Mouse (Mus musculus): ENCODE measurements around the gene Mpi.
A peak's percentile ranks its signal among the peaks of the same experiment; 100 is the strongest.

Mpi gene

DNA sequence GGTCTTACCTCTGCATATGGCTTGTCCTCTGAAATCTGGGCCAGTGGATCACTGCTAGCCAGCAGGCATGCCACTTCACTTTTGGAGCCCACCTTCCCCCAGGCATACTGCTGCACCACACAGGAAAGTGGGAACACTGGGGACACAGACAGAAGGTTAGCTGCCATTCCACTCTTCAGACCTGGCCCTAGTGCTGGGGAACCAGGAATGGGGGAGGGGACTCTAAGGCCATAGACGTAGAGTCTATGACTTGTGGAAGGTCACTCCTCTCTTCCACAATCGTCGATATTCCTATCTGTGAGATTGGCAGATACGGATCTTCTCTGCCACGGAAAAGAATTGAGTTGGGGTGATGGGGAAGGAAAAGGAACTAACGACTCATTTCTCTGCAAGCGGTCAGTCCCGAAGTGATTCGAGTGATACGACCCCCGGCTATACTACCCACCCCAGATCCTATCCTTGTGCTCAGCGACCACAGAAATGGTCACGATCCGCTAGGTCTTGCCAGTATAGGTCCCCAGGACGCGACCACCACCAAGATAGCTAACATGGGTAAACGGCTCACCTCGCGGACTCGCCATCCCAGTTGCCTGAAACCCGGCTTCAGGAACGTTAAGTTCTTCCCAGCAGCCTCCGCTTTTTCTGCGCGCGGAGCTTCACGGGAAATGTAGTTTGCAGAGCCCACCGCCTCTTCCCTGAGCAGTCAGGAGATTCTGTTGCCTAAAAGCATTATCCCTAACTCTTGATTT is at the start of gene Mpi:
Gene Mpi (minus strand): TSS at position 625 of the 749 bp plus-strand sequence.
- DNase-seq (ENCODE audit: low read depth) = peak; percentile 67

DNA sequence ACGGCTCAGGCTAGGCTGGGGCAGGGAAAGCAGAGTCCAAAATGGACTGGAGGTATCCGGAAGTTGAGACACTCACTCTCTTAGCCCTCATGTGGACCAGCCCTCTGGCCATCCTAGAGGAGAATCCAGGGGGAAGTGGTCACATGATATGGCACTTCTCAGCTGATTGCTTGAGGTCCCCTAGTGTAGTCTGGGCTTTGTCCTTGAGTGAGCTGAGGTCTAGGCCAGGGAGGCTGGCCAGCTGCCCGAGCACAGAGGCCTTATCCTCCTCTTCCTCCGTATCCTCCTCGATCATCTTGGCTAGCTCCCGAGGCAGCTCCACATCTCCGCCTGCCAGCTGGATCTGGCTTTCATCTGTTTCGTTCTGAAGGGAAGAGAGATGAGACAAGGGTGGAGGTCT is 49.5 kb upstream of the Mpi start:
- DNase-seq (ENCODE audit: low read depth) = no peak

DNA sequence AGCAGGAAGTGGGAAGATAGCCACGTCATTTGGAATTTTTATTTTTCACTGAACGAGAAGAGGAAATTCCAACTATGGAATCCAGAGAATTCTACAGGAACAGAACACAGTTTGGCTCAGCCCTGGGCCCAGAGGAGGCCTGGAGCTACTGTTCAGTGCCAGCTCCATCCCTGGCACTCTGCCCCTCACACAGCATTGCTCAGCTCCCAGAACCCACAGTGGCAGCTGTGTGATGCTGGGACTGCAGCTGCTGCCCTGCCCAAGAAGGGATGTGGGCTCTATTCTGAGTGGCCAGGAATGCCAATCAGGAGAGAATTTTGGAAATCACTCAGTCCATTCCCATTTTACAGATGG is 48.8 kb upstream of the Mpi start:
- no peak for DNase-seq (ENCODE audit: low read depth)

DNA sequence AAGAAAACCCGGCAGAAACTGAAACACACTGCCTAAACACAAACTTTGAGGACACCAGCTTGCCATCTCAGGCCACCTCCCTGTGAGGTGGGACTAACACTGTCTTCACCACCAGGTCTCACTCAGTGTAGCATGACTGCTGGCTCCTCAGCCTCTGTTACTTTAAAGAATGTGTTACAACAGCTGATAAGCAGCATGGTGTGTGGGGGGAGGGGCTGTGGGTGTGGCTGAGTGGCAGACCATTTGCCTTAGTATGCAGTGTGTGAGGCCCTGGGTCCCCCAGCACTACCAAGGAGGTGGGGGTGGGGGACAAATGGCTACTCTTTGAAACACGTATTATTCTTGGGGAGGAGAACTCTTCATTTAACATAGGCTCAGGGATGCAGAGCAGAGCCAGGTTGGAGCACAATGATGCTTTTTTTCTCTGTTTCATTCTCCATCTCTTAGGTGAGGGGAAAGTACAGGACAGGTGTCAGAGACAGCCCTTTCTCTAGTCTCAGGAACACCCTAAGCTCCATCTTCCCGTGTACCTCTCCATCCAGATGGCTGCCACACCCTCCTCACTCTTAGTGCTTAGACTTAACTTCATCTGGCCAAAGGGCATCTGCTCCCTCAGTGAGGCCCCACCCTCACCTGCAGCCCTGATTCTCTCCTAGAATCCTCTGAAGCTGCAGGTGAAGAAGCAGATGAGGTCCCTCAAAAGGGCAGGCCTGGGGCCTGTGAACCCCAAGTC is 48.2 kb upstream of the Mpi start:
- DNase-seq (ENCODE audit: low read depth) = no peak

DNA sequence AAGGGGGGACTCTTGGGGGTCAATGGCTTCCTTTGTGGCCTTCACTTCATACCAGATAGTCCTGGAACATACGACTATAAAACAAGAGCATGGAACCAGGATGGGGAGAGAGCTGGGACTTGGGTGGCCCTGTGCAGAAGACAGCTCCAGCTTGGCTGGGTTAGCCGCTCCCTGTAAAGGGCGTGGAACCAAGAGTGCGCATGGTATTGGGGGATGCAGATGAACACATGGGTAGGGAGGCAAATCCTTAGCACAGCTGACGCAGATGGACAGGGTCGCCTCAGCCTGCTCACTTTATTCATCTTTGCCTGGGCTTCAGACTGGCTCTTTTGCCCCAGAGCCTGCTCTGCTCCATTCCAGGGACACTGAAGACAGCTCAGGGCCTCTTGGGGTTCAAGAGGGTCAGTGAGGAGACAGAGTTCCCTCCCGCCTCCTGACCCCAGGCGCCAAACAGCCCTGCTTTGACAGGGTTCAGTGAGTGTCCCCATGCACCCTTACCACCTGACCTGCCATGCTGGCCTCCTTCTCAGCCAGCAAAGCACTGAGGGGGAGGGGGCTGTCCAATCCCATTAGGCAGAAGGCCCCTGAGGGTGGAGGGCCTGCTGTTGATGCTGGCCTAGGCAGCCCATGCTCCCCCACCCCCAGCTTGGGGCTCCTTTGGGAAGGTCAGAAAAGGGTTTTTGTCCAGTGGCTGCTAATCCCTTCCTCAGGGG is 46.4 kb upstream of the Mpi start:
- no peak for DNase-seq (ENCODE audit: low read depth)

DNA sequence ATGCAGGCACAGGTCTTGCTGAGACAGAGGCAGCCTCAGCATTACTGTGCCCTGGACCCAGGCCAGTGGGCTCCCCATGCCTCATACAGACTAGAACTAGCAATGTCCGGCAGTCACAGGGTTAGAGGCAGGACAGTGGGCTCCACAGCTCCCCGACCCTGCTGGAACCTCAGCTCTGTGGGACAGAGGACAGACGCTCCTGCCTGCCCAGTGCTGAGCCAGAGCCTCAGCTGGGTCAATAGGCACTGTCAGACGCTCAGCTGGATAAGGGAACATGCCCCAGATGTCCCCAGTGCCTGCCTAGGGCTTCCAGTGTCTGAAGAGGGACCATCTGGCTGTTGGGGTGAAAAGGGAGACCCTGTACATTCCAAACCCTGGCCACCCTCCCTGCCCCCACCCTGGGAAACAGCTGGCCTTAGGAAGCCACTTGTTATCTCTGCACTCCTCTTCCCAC is 45.4 kb upstream of the Mpi start:
- no peak for DNase-seq (ENCODE audit: low read depth)

DNA sequence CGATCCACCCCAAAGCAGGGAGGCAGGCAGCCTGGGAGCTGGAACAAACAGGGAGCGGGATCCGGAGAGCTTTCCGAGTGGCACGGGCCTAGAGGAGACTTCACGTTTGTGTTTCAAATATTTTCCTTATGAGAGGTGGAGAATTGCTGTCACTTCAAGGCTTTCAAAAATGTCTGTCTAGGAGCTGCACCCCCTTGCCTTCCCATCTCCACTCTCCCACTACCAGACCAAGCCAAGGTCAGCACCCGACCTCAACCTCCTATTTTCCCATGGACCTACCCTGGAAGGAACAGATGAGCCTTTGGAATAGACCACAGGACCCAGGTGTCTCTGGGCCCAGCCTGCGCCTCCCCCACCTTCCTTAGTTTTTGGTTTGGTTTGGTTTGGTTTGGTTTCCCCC is 44.7 kb upstream of the Mpi start:
- no peak for DNase-seq (ENCODE audit: low read depth)

DNA sequence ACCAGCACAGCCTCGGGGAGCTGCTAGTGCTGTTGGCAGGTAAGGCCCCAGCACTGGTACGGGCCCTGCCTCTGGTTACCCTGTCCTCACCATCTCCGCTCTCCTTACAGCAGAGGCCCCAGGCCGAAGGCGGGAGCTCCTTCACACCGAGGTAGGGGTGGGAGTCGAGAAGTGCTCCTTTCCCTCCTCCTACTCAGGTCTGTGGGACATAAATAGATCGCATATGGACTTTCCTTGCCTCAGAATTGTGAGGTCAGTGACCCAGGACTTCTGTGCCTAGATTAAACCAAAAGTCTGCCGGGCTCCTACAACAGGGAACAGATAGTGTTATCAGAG is 41.6 kb upstream of the Mpi start:
- no peak for DNase-seq (ENCODE audit: low read depth)

DNA sequence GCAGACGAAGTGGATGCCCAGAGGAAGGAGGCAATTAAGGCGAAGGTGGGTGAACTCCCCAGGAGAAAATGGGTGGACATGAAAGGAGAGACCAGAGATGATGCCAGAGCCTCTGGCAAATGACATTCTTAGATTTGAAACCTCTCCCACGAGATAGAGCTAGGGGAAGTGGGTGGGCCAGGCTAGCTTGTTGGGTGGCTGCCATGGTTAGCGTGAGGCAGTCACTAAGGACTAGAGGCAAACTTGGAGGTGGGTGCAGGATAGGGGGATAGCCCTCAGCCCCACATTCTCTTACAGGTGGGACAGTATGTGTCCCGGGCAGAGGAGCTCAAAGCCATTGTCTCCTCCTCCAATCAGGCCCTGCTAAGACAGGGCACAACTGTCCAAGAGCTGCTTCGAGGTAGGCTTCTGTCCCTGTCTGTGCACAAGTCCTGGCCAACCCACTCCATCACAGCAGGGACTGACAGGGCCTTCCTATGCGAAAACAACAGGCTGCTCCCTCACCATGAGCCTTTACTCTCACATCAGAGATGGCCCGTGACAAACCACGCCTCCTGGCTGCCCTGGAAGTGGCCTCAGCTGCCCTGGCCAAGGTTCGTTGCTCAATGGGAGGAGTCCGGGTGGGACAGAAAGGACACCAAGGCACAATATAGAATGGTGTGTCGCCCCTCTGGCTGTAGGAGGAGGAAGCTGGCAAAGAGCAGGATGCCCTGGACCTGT is 41.1 kb upstream of the Mpi start:
- no peak for DNase-seq (ENCODE audit: low read depth)

DNA sequence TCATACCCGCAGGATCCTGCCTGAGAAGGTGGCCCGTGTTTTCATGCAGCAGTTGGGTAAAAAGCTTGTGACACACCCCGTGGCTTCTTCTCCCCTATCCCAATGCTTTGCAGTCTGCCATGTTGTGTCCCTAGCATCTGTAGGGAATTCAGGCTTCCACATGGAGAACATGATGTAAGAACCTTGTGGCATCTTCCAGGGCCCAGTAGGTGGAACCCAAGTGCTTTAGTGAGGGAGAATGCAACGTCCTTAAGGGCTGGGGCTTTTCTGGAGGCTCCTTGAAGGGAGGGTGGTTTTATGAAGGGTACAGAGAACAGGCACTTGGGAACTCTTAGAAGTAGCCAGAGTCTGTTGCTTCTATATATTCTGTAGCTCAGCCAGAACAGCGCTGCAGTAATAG is 38.2 kb upstream of the Mpi start:
- peak; percentile 58 for DNase-seq (ENCODE audit: low read depth)

DNA sequence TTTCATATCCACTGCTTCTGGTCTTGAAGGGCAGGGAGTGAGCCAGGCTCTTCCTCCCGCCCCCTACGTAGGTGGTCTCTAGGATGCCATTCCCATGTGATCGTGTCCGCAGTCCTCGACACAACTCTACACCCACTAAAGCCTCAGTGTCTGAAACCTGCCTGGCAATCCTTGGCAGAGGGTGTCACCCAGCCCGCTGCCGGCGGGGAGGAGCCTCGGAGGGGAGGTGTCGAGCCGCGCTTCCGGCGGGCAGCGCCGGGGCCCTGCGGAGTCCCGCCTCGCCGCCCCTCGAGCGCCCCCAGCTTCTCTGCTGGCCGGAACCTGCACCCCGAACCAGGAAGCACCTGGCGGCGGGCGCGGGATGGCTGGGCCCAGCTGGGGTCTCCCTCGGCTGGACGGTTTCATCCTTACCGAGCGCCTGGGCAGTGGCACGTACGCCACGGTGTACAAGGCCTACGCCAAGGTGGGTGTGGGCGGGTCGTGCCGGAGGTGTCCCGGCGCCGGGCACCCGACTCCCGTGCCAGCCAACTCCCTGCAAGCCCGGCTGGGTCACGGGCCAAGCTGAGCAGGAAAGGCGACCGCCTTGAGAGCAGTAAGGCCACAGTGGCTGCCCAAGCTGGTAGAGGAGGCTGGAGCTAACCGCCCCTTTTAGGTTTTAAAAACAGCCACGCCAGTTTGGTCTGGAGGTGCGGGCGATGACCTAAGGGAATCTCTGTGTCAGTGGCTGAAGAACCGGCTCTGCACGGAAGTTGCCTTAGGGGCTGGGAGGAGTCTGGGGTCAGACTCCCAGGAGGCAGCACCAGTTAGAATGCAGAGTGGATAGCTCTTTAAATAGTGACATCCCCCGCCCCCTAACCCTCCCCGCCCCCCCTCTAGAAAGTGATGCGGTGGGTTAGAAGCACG is 36.9 kb upstream of the Mpi start, which contains the start of gene Ulk3:
Gene Ulk3 (plus strand): TSS at position 229 of the 903 bp plus-strand sequence.
- DNase-seq (ENCODE audit: low read depth) = peak; percentile 89

DNA sequence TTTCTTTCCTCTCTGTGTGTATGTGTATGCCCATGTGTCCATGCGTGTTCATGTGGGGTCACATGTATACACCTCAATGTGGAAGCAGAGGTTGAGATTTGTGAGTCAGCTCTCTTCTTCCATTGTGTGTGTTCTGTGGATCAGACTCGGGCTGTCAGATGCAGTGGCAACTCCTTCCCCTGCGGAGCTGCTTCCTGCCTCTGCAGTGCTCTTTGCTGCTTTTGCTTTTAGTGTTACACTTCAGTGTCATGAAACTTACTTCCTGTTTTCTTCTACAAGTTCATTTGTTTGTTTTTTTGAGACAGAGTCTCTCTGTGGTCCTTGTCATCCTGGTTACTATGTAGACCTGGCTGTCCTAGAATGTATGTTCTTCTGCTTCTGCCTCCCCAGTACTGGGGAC is 32.4 kb upstream of the Mpi start:
- no peak for DNase-seq (ENCODE audit: low read depth)

DNA sequence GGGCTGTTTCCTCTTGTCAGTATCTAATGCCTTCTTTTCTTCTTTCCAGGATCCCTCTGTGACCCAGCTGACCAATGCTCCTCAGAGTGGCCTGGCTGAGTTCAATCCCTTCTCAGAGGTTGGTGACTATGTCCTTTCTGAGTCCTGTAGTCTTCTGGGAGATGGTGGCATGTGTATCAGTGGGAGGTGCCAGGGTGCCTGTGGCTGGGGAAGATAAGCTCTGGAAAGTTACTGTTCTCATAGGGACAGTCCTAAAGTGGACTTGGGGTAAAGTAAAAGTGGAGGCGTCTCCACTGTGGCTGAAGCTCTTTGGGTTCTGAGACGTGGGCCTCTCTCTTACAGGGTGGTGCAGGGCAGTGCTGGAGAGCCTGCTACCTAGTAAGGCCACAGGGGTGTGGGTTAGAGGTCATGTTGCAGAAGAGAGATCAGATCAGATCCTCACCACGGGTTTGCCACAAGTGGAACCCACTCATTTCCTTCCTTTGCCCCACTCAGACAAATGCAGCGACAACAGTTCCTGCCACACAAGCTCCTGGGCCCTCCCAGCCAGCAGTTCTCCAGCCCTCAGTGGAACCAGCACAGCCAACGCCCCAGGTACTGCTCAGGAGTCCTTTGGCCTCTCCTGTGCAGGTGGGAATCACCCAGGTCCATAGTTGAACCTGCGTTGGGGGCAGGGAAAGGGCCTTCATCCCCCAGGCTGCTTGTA is 24.7 kb upstream of the Mpi start:
- peak; percentile 89 for DNase-seq (ENCODE audit: low read depth)

DNA sequence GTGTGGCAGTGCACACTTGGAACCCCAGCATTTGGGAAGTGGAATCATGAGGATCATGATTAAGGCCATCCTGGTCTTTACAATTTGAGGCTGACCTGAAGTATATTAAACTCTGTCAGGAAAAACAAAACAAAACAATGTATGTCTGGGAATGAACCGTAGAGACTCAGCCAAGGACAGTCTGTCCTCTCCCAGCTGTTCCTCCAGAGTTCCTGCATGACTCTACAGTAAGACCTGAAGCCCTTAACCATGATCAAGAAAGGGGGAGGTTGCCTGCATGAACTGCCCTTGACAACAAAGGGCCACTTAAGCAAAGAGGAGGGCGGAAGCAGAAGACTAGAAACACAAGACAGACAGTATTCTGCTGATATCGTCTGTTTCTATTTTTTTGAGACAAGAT is 23.0 kb upstream of the Mpi start:
- DNase-seq (ENCODE audit: low read depth) = no peak

DNA sequence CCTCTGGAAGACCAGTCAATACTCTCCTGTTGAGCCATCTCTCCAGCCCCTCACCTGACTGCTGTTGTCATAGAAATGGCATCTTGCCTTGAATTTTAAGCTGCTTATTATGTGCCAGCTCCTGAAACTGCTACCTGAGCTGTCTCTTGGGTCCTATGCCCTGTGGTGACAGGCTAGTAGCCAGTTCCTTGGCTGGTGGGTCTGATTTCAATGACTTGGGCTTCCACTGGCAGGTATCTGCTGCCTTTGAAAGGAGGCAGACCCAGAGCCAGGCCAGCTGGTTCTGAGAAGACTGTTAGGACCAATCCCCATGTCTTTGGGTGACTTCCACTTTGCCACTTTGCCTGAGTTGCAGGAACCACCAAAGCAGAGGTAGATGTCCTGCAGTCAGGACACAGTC is 21.8 kb upstream of the Mpi start:
- no peak for DNase-seq (ENCODE audit: low read depth)

DNA sequence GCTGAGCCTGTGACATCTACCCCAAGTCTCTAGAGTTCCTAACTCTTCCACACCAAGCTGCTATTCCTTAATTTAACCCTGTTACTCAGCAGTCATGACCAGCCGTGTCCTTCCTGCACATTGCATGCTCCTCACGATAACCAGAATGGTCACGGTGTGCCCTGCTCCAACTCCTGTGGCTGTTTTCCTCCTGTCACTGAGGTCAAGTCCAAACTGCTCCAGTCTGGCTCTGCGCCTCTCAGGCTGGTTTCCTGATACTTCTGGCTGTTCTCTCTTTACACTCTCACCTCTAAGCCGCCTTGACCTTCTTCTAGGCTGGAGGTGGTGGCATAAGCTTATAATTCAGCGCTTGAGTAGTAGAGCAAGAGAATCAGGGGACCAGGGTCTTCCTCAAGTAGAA is 15.9 kb upstream of the Mpi start:
- DNase-seq (ENCODE audit: low read depth) = no peak

DNA sequence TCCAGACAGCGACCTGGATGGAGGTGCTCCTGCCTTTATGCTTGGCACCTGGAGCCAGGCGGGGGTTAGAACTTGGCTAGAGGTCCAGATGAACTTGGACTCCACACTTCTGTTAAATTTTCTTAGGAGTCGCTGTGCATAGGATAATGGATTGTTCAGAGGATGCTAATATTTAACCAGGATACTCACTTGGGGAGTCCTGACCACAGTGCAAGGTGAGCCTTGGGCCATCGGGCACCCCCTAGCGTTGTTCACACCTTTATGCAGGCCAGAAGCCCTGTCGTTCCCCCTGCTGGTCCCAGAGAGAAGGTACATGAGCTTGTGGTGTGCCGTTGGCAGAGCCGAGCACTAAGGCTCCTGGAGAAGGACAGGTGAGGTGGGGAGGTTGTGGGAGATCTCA is 14.3 kb upstream of the Mpi start:
- no peak for DNase-seq (ENCODE audit: low read depth)

DNA sequence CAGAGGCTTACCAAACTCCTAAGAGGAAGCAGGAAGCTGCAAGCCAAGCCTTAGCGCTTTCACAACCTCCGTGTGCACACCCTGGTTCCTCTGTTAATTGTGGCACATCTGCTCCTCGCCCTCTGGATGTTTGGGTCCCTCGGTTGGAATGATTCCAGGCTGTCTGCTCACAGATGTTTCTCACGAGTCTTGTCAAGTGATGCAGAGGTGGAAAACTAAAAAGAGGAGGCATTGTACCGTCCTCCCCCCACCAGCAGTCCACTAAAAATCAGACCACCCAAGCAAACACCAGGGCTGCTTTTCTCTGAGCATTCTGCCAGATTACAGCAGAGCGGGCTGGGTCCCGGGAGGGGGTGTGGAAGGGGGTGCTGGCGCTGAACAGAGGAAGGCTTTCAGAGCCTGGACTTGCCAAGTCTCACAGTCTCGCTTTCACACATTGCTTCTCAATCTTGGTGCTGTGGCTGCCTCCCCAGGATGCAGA is 13.2 kb upstream of the Mpi start:
- peak; percentile 62 for DNase-seq (ENCODE audit: low read depth)

DNA sequence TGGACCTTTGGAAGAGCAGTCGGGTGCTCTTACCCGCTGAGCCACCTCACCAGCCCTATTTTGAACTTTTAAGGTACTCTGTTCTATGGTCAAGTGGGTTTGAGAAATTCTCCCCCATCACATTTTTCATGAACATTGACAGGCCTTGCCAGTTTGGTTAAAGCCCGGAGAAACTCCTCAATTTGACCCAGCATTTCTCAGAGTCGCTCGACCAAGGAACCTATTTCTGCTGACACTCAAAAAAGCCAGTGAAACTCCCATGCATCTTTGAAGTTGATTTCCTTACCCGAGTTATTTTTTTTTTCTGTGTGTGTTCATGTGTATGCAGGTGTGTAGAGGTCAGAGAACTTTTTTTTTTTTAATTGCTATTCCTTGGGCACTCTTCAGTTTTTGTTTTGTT is 12.0 kb upstream of the Mpi start:
- no peak for DNase-seq (ENCODE audit: low read depth)

DNA sequence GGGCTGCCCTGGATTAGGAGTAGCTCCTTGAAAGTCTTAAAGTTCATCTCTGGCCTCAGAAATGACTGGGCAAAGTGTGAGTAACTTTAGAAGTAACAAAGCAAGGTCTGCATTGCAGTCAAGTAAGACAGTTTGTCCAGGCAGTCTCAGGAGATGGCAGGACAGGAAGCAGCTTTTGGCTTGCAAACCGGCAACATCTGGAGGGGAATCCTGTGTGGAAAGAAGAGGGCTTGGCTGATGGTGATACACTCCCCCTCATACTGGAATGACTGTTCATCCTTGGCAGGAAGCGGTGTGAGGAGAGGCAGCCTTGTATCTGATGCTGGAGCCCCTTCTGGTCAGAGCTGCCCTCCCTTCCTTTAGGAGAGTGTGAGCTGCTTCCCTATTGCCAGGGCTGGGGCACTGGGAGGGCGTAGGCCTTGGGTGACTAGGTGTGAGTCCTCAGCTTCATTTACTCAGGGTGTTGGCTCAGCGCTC is 10.4 kb upstream of the Mpi start:
- peak; percentile 96 for DNase-seq (ENCODE audit: low read depth)

DNA sequence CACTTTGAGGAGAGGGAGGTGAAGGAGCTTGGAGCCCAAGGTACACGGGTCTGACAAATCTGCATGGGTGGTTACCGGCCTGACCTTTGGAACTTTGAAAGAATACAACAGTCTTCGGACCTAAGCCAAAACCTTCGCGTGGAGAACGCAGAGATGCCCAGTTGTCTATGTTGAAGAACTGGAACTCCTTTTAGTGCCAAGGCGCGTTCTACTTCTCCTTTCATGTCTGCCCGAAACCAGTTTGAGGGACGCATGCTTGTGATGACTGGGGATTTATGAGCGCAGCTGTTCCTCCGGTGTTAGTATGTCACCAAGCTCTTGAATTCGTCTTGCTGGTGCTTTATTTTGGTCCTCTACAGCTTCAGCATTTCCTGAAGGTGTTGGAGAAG is 9.1 kb upstream of the Mpi start:
- peak; percentile 47 for DNase-seq (ENCODE audit: low read depth)
